Mouse (Mus musculus) heart, postnatal 0 days (tissue): ENCODE measurements around the gene Yeats4. TPM values are rescaled to one million over a fixed set of nuclear protein-coding genes. Genes with fewer than 3 reads are reported as not detected.

ENCODE experiments used
- ATAC-seq: fragments of 200-750 bp; cut with Nextera tagmentation; 2 replicates; pipeline ENCODE4 v1.8.0; 2017; ENCODE audit warnings: low read depth, moderate number of reproducible peaks, moderate library complexity; ENCODE audit not compliant: insufficient read depth
- DNase-seq: peaks from one replicate; pipeline ENCODE4 v3.0.0-alpha.2; 2016; ENCODE audit warnings: low spot score
- H3K27ac ChIP-seq: fragments of 300-500 bp; sonication (generic); 2 replicates; pipeline ENCODE4 v1.5.1; 2014; ENCODE audit warnings: low read depth, mild to moderate bottlenecking
- H3K27me3 ChIP-seq: fragments of 300-500 bp; sonication (generic); 2 replicates; pipeline ENCODE4 v1.6.1; 2014; ENCODE audit warnings: low read length, mixed read lengths; ENCODE audit not compliant: control insufficient read depth, insufficient read depth
- H3K36me3 ChIP-seq: fragments of 300-500 bp; sonication (generic); replicated peaks from 2 replicates; pipeline ENCODE4 v1.6.1; 2014; ENCODE audit warnings: low read length, mixed read lengths; ENCODE audit not compliant: control insufficient read depth, insufficient read depth
- H3K4me1 ChIP-seq: fragments of 300-500 bp; sonication (generic); 2 replicates; pipeline ENCODE4 v1.6.1; 2014; ENCODE audit warnings: antibody characterized with exemption; ENCODE audit not compliant: control insufficient read depth, insufficient read depth
- H3K4me2 ChIP-seq: fragments of 300-500 bp; sonication (generic); 2 replicates; pipeline ENCODE4 v1.6.1; 2014; ENCODE audit warnings: low read depth, mild to moderate bottlenecking, low read length, moderate library complexity
- H3K4me3 ChIP-seq: fragments of 300-500 bp; sonication (generic); 2 replicates; pipeline ENCODE4 v1.5.1; 2014; ENCODE audit warnings: low read depth, low read length
- H3K9ac ChIP-seq: fragments of 300-500 bp; sonication (generic); replicated peaks from 2 replicates; pipeline ENCODE4 v1.6.1; 2014; ENCODE audit warnings: low read depth, low read length, mixed read lengths
- H3K9me3 ChIP-seq: fragments of 300-500 bp; sonication (generic); replicated peaks from 2 replicates; pipeline ENCODE4 v1.6.1; 2016; ENCODE audit warnings: low read length; ENCODE audit not compliant: control insufficient read depth
- CTCF ChIP-seq: IDR thresholded peaks from 2 replicates; pipeline ENCODE4 v1.5.1; 2016; ENCODE audit warnings: antibody characterized with exemption, control low read depth, low read depth
- EP300 ChIP-seq: IDR thresholded peaks from 2 replicates; pipeline ENCODE4 v1.6.1; 2016; ENCODE audit warnings: antibody characterized with exemption, low read depth
- WGBS: fragments of 180-500 bp; shearing (Covaris S2); extraction: QIAGEN DNeasy Blood & Tissue Kit; methylation state at CpG from one replicate; pipeline ENCODE4 v1.1.7; 2014; 5-methylcytosine and 5-hydroxymethylcytosine counted together
- polyA plus RNA-seq: library from polyadenylated mRNA; unstranded; fragments of >200 nt; fragmentation: Nextera tagmentation; extraction: Ambion mirVana; gene quantifications from 2 replicates; pipeline ENCODE4 v1.2.1, GENCODE M21; 2015
- total RNA-seq: library from RNA; depleted of rRNA; stranded (reverse); fragments of >200 nt; gene quantifications from 2 replicates; pipeline ENCODE4 v1.2.3, GENCODE M21; 2014; ENCODE audit warnings: low replicate concordance

The Yeats4 gene
- total and polyA plus RNA-seq, 2 experiments from 2014 or later = 33.6 to 34.4 TPM

GRCm38 (mm10) chr10:117202981-117203557, 21.2 kb downstream of the Yeats4 start:
- 43% methylated on average over 17 of the region's 17 CpGs for WGBS
- Histone ChIP-seq H3K9me3 (no peaks in the 10 kb centered on the region), H3K9ac (no peak overlapping the region), H3K4me2 (no peak overlapping the region), H3K4me3 (no peak overlapping the region), H3K4me1 (no peaks in the 10 kb centered on the region), H3K27me3 (no peaks in the 10 kb centered on the region), H3K27ac (no peak overlapping the region), H3K36me3 (no peaks in the 10 kb centered on the region)
- no peak for ATAC-seq
- DNase-seq = no peak
- TF ChIP-seq EP300 = no peak
- no peak for TF ChIP-seq CTCF

- DNase-seq (no peak), ATAC-seq (no peak)
- WGBS = 71% methylated on average over 3 of the region's 3 CpGs
- no peak overlapping the region for H3K27ac ChIP-seq
- no peak overlapping the region for H3K9ac ChIP-seq
- no peaks in the 10 kb centered on the region for H3K9me3 ChIP-seq
- no peak overlapping the region for H3K4me2 ChIP-seq
- no peak for TF ChIP-seq CTCF
- no peak for TF ChIP-seq EP300
- H3K4me3 ChIP-seq = no peak overlapping the region
- H3K4me1 ChIP-seq = no peaks in the 10 kb centered on the region
- no peaks in the 10 kb centered on the region for H3K27me3 ChIP-seq
- H3K36me3 ChIP-seq = no peaks in the 10 kb centered on the region
Measured at GRCm38 (mm10) chr10:117199701-117200100, 24.6 kb downstream of the Yeats4 start.

GRCm38 (mm10) chr10:117196696-117197095, 27.6 kb downstream of the Yeats4 start:
- no peaks in the 10 kb centered on the region for H3K9me3 ChIP-seq
- no peak overlapping the region for H3K4me3 ChIP-seq
- H3K27me3 ChIP-seq = no peaks in the 10 kb centered on the region
- 83% methylated on average over 3 of the region's 3 CpGs for WGBS
- TF ChIP-seq EP300 (no peak), CTCF (no peak)
- H3K27ac ChIP-seq = no peak overlapping the region
- no peaks in the 10 kb centered on the region for H3K4me1 ChIP-seq
- no peak for ATAC-seq
- no peaks in the 10 kb centered on the region for H3K36me3 ChIP-seq
- DNase-seq = no peak
- no peak overlapping the region for H3K4me2 ChIP-seq
- no peak overlapping the region for H3K9ac ChIP-seq

- no peaks in the 10 kb centered on the region for H3K9me3 ChIP-seq
- 94% methylated on average over 4 of the region's 4 CpGs for WGBS
- H3K9ac ChIP-seq = no peak overlapping the region
- H3K36me3 ChIP-seq = no peaks in the 10 kb centered on the region
- no peak overlapping the region for H3K27ac ChIP-seq
- no peaks in the 10 kb centered on the region for H3K4me1 ChIP-seq
- DNase-seq (no peak), ATAC-seq (no peak)
- no peak overlapping the region for H3K4me2 ChIP-seq
- TF ChIP-seq EP300 (no peak), CTCF (no peak)
- H3K4me3 ChIP-seq = no peak overlapping the region
- no peaks in the 10 kb centered on the region for H3K27me3 ChIP-seq
Measured at GRCm38 (mm10) chr10:117195748-117196147, 28.6 kb downstream of the Yeats4 start.

- H3K4me1 ChIP-seq = no peaks in the 10 kb centered on the region
- H3K4me3 ChIP-seq = no peak overlapping the region
- TF ChIP-seq CTCF (no peak), EP300 (no peak)
- H3K4me2 ChIP-seq = no peak overlapping the region
- H3K27me3 ChIP-seq = no peaks in the 10 kb centered on the region
- no peak overlapping the region for H3K9ac ChIP-seq
- H3K9me3 ChIP-seq = no peaks in the 10 kb centered on the region
- DNase-seq (no peak), ATAC-seq (no peak)
- H3K36me3 ChIP-seq = no peaks in the 10 kb centered on the region
- no peak overlapping the region for H3K27ac ChIP-seq
- WGBS = 76% methylated on average over 12 of the region's 12 CpGs
Measured at GRCm38 (mm10) chr10:117195005-117195404, 29.3 kb downstream of the Yeats4 start.

GRCm38 (mm10) chr10:117193364-117193763, 30.9 kb downstream of the Yeats4 start:
- Histone ChIP-seq H3K4me2 (no peak overlapping the region), H3K9ac (no peak overlapping the region), H3K27me3 (no peaks in the 10 kb centered on the region), H3K4me3 (no peak overlapping the region), H3K27ac (no peak overlapping the region), H3K36me3 (no peaks in the 10 kb centered on the region), H3K9me3 (no peaks in the 10 kb centered on the region), H3K4me1 (no peaks in the 10 kb centered on the region)
- no peak for TF ChIP-seq EP300
- TF ChIP-seq CTCF = no peak
- DNase-seq (no peak), ATAC-seq (no peak)
- WGBS = 86% methylated on average over 5 of the region's 5 CpGs
